Mouse (Mus musculus) MEL (cell line): ENCODE data around the gene Elavl1. TPM values are rescaled to one million over a fixed set of nuclear protein-coding genes. Genes with fewer than 3 reads are reported as not detected.

ENCODE experiments used
- DNase-seq: peaks from one replicate; pipeline ENCODE4 v3.0.0; 2011; ENCODE audit warnings: low read depth, low spot score
- H3K27ac ChIP-seq: 2 replicates; pipeline ENCODE4 v1.5.1; 2012; ENCODE audit warnings: low read depth, mild to moderate bottlenecking, control low read depth, low read length, moderate library complexity; ENCODE audit not compliant: control insufficient read depth
- H3K27me3 ChIP-seq, 2 experiments: fragments of 150-350 bp in 1 of 2; sonication (generic) in 1 of 2; 2 replicates each; pipeline ENCODE4 v1.6.1; 2012; ENCODE audit warnings: low read length in 2 of 2, mild to moderate bottlenecking in 2 of 2, improper control_type of control experiment in 1 of 2, moderate library complexity in 1 of 2; ENCODE audit not compliant: insufficient read depth in 2 of 2, control insufficient read depth in 1 of 2
- H3K36me3 ChIP-seq, 2 experiments: 2 replicates each; pipeline ENCODE4 v1.6.1; 2012 to 2014; ENCODE audit warnings: low read length in 2 of 2, improper control_type of control experiment in 1 of 2, inconsistent platforms in 1 of 2, mild to moderate bottlenecking in 1 of 2; ENCODE audit not compliant: insufficient read depth in 2 of 2, control insufficient read depth in 1 of 2
- H3K4me1 ChIP-seq, 2 experiments: fragments of 150-350 bp in 1 of 2; sonication (generic) in 1 of 2; 2 replicates each; pipeline ENCODE4 v1.6.1; 2012; ENCODE audit warnings: low read length in 2 of 2, improper control_type of control experiment in 1 of 2, mild to moderate bottlenecking in 1 of 2; ENCODE audit not compliant: insufficient read depth in 2 of 2, control insufficient read depth in 1 of 2
- H3K4me3 ChIP-seq, 2 experiments: fragments of 150-350 bp in 1 of 2; sonication (generic) in 1 of 2; 2 replicates each; pipeline ENCODE4 v1.5.1; 2012; ENCODE audit warnings: low read depth in 2 of 2, low read length in 2 of 2, mild to moderate bottlenecking in 2 of 2, moderate library complexity in 2 of 2, control low read depth in 1 of 2, improper control_type of control experiment in 1 of 2; ENCODE audit not compliant: control insufficient read depth in 1 of 2, insufficient read depth in 1 of 2
- H3K79me2 ChIP-seq: 2 replicates; pipeline ENCODE4 v1.6.1; 2012; ENCODE audit warnings: mild to moderate bottlenecking, low read length, moderate library complexity; ENCODE audit not compliant: control insufficient read depth, poor library complexity, insufficient read depth
- H3K9ac ChIP-seq: 2 replicates; pipeline ENCODE4 v1.6.1; 2012; ENCODE audit warnings: low read depth, mild to moderate bottlenecking, control low read depth, low read length, moderate library complexity; ENCODE audit not compliant: control insufficient read depth, poor library complexity, severe bottlenecking
- H3K9me3 ChIP-seq: fragments of 150-350 bp; sonication (generic); replicated peaks from 2 replicates; pipeline ENCODE4 v1.6.1; 2012; ENCODE audit warnings: mild to moderate bottlenecking, low read length, improper control_type of control experiment, moderate library complexity; ENCODE audit not compliant: insufficient read depth
- BHLHE40 ChIP-seq: IDR thresholded peaks from 2 replicates; pipeline ENCODE4 v1.6.1; 2012; ENCODE audit warnings: low read depth, mild to moderate bottlenecking, inconsistent platforms, low read length, improper control_type of control experiment, borderline replicate concordance
- CHD2 ChIP-seq: IDR thresholded peaks from 2 replicates; pipeline ENCODE4 v1.6.1; 2011; ENCODE audit warnings: low read length, improper control_type of control experiment
- E2F4 ChIP-seq: IDR thresholded peaks from 2 replicates; pipeline ENCODE4 v1.6.1; 2011; ENCODE audit warnings: low read depth, low read length, improper control_type of control experiment, borderline replicate concordance
- EP300 ChIP-seq, 2 experiments: IDR thresholded peaks; 2 replicates each; pipeline ENCODE4 v1.6.1; 2011; ENCODE audit warnings: improper control_type of control experiment in 2 of 2, low read length in 2 of 2, low read depth in 1 of 2, mild to moderate bottlenecking in 1 of 2
- GABPA ChIP-seq: IDR thresholded peaks from 2 replicates; pipeline ENCODE4 v1.6.1; 2012; ENCODE audit warnings: low read depth, mild to moderate bottlenecking, inconsistent platforms, low read length, improper control_type of control experiment, moderate library complexity
- GATA1 ChIP-seq: IDR thresholded peaks from 2 replicates; pipeline ENCODE4 v1.6.1; 2011; ENCODE audit warnings: low read depth, low read length, improper control_type of control experiment
- JUND ChIP-seq: IDR thresholded peaks from 2 replicates; pipeline ENCODE4 v1.6.1; 2011; ENCODE audit warnings: low read depth, mild to moderate bottlenecking, improper control_type of control experiment, low read length
- MAZ ChIP-seq: IDR thresholded peaks from 2 replicates; pipeline ENCODE4 v1.6.1; 2012; ENCODE audit warnings: low read depth, mild to moderate bottlenecking, inconsistent platforms, low read length, improper control_type of control experiment
- MXI1 ChIP-seq: IDR thresholded peaks from 2 replicates; pipeline ENCODE4 v1.6.1; 2011; ENCODE audit warnings: mild to moderate bottlenecking, low read depth, low read length, improper control_type of control experiment
- MYB ChIP-seq: IDR thresholded peaks from 2 replicates; pipeline ENCODE4 v1.6.1; 2011; ENCODE audit warnings: mild to moderate bottlenecking, low read depth, low read length, improper control_type of control experiment
- MYC ChIP-seq: IDR thresholded peaks from 2 replicates; pipeline ENCODE4 v1.6.1; 2011; ENCODE audit warnings: low read depth, mild to moderate bottlenecking, low read length, improper control_type of control experiment, moderate library complexity
- NELFE ChIP-seq: IDR thresholded peaks from 2 replicates; pipeline ENCODE4 v1.6.1; 2011; ENCODE audit warnings: low read depth, low read length, improper control_type of control experiment
- NRF1 ChIP-seq: IDR thresholded peaks from 2 replicates; pipeline ENCODE4 v1.6.1; 2014; ENCODE audit warnings: low read depth, mild to moderate bottlenecking, inconsistent platforms, low read length, improper control_type of control experiment, moderate library complexity; ENCODE audit not compliant: poor library complexity, insufficient read depth, severe bottlenecking
- POLR2A ChIP-seq, 2 experiments: IDR thresholded peaks; 2 replicates each; pipeline ENCODE4 v1.6.1; 2011 to 2012; ENCODE audit warnings: low read length in 2 of 2, mild to moderate bottlenecking in 2 of 2, control low read depth in 1 of 2, improper control_type of control experiment in 1 of 2, low read depth in 1 of 2, moderate library complexity in 1 of 2; ENCODE audit not compliant: control insufficient read depth in 1 of 2, insufficient read depth in 1 of 2, poor library complexity in 1 of 2
- POLR2AphosphoS2 ChIP-seq: IDR thresholded peaks from 2 replicates; pipeline ENCODE4 v1.6.1; 2011; ENCODE audit warnings: low read length, improper control_type of control experiment
- RCOR1 ChIP-seq: IDR thresholded peaks from 2 replicates; pipeline ENCODE4 v1.6.1; 2012; ENCODE audit warnings: low read depth, mild to moderate bottlenecking, inconsistent platforms, low read length, improper control_type of control experiment
- SMC3 ChIP-seq: IDR thresholded peaks from 2 replicates; pipeline ENCODE4 v1.6.1; 2011; ENCODE audit warnings: low read depth, low read length, improper control_type of control experiment
- TAL1 ChIP-seq: IDR thresholded peaks from 2 replicates; pipeline ENCODE4 v1.6.1; 2012; ENCODE audit warnings: mild to moderate bottlenecking, inconsistent platforms, low read length, moderate library complexity, mixed read lengths
- TBP ChIP-seq: IDR thresholded peaks from 2 replicates; pipeline ENCODE4 v1.8.0; 2011; ENCODE audit warnings: low read depth, low read length, improper control_type of control experiment
- TCF12 ChIP-seq: IDR thresholded peaks from 2 replicates; pipeline ENCODE4 v1.6.1; 2014; ENCODE audit warnings: low read depth, mild to moderate bottlenecking, inconsistent platforms, low read length, improper control_type of control experiment, moderate library complexity
- UBTF ChIP-seq: IDR thresholded peaks from 2 replicates; pipeline ENCODE4 v1.6.1; 2012; ENCODE audit warnings: low read depth, mild to moderate bottlenecking, inconsistent platforms, low read length, improper control_type of control experiment, moderate library complexity, borderline replicate concordance; ENCODE audit not compliant: insufficient read depth
- USF2 ChIP-seq, 2 experiments: IDR thresholded peaks; 2 replicates each; pipeline ENCODE4 v1.6.1; 2011 to 2012; ENCODE audit warnings: improper control_type of control experiment in 2 of 2, low read length in 2 of 2, borderline replicate concordance in 1 of 2, inconsistent platforms in 1 of 2, low read depth in 1 of 2, mild to moderate bottlenecking in 1 of 2; ENCODE audit not compliant: insufficient read depth in 1 of 2
- ZKSCAN1 ChIP-seq: IDR thresholded peaks from 2 replicates; pipeline ENCODE4 v1.6.1; 2012; ENCODE audit warnings: low read depth, mild to moderate bottlenecking, inconsistent platforms, low read length, improper control_type of control experiment, moderate library complexity
- ZMIZ1 ChIP-seq: IDR thresholded peaks from 2 replicates; pipeline ENCODE4 v1.6.1; 2012; ENCODE audit warnings: low read depth, mild to moderate bottlenecking, inconsistent platforms, low read length, improper control_type of control experiment, moderate library complexity
- ZNF384 ChIP-seq: IDR thresholded peaks from 2 replicates; pipeline ENCODE4 v1.6.1; 2012; ENCODE audit warnings: low read depth, mild to moderate bottlenecking, inconsistent platforms, low read length, improper control_type of control experiment
- polyA plus RNA-seq, 2 experiments: library from polyadenylated mRNA; stranded (reverse) in 1 of 2; unstranded in 1 of 2; fragments of >175 nt in 1 of 2; fragments of >200 nt in 1 of 2; gene quantifications; 2 replicates each; pipeline versions ENCODE4 v1.2.1 to v1.2.4; 2012; ENCODE audit warnings: low replicate concordance in 2 of 2, low read depth in 1 of 2; ENCODE audit not compliant: insufficient read length in 2 of 2, insufficient read depth in 1 of 2, missing spikeins in 1 of 2
- total RNA-seq: library from RNA; depleted of rRNA; stranded (reverse); fragments of 300-350 nt; gene quantifications from 2 replicates; pipeline ENCODE4 v1.2.3, GENCODE M21; 2012

The Elavl1 gene
- total and polyA plus RNA-seq, 3 experiments: 64.2 to 77.4 TPM; not detected in 1

GRCm38 (mm10) chr8:4247241-4247640 is 78.0 kb downstream of the Elavl1 start:
- Histone ChIP-seq H3K9ac (no peak overlapping the region), H3K9me3 (no peaks in the 10 kb centered on the region), H3K27me3 (no peaks in the 10 kb centered on the region), H3K4me1 (peaks cover 0 to 9% of the 10 kb centered on the region in 2 experiments; a peak in 2 of 4 replicates), H3K79me2 (no peaks in the 10 kb centered on the region; the same call in 1 of the 2 replicates), H3K27ac (no peak overlapping the region), H3K4me3 (no peak overlapping the region), H3K36me3 (peaks cover 2 to 4% of the 10 kb centered on the region in 2 experiments; a peak in 1 of 4 replicates)
- no peak for TF ChIP-seq E2F4
- no peak for TF ChIP-seq GABPA
- TF ChIP-seq ZNF384: no peak
- TF ChIP-seq MYC: no peak
- no peak for TF ChIP-seq ZKSCAN1
- TF ChIP-seq TCF12: no peak
- TF ChIP-seq EP300 (IDR thresholded peaks at IDR 0.05; ENCODE audit: low read depth in 1 of 2, low read length in 2 of 2): no peak
- TF ChIP-seq NELFE: no peak
- TF ChIP-seq TBP: no peak
- no peak for TF ChIP-seq MAZ
- TF ChIP-seq POLR2A (IDR thresholded peaks at IDR 0.05; ENCODE audit: control insufficient read depth in 1 of 2, insufficient read depth in 1 of 2, low read depth in 1 of 2, low read length in 2 of 2, poor library complexity in 1 of 2): no peak
- DNase-seq: no peak

DNA sequence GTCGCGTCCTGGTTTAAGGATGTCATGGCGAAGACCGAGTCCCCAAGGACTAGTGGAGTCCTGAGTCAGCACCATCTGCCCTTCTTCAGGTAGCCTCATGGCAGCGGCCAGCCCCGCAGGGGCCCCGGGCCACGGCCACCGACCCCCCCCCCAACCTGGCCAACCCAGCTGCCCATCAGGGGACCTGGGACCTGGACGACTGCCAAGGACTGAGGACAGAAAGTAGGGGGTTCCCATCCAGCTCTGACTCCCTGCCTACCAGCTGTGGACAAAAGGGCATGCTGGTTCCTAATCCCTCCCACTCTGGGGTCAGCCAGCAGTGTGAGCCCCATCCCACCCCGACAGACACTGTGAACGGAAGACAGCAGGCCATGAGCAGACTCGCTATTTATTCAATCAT is 79.5 kb downstream of the Elavl1 start:
- Histone ChIP-seq H3K9ac (no peak overlapping the region), H3K36me3 (peaks cover under 1 to 6% of the 10 kb centered on the region in 2 experiments; a peak in 3 of 4 replicates), H3K9me3 (no peaks in the 10 kb centered on the region), H3K79me2 (peaks cover 10% of the 10 kb centered on the region), H3K27ac (no peak overlapping the region), H3K4me3 (no peak overlapping the region), H3K27me3 (no peaks in the 10 kb centered on the region), H3K4me1 (no peaks in the 10 kb centered on the region)
- TF ChIP-seq TAL1 (no peak), SMC3 (no peak), ZNF384 (no peak), UBTF (no peak), GATA1 (no peak), RCOR1 (no peak), GABPA (no peak), BHLHE40 (no peak), MYB (no peak), CHD2 (no peak), TCF12 (no peak), MXI1 (no peak), ZKSCAN1 (no peak), ZMIZ1 (no peak), JUND (no peak), USF2 (IDR thresholded peaks at IDR 0.05; ENCODE audit: borderline replicate concordance in 1 of 2, insufficient read depth in 1 of 2, low read depth in 1 of 2, low read length in 2 of 2) (no peak), POLR2AphosphoS2 (no peak), NRF1 (no peak), E2F4 (no peak)
- no peak for DNase-seq
